In genomic region chr1:192696371-192696863, GRCm38 (mm10) we compare ENCODE assay signal across 11 mouse cellular contexts.
DNase-seq lines count a peak whose midpoint lies in the region; ATAC-seq lines count a peak whose summit lies in the region.
"Had no signal": no experiment of that assay in that cellular context is flagged by ENCODE, and none has a peak within 500 bp of the region (broad histone marks: within the 10 kb centered on the region; RNA-seq: fewer than 3 reads in every experiment).

No protein-coding gene starts in this region.

- no peak overlapping the region for H3K9ac ChIP-seq in hindbrain, embryonic 15.5 days
- H3K9ac ChIP-seq in embryonic facial prominence, embryonic 15.5 days: no peak overlapping the region
- H3K9ac ChIP-seq: forebrain, embryonic 12.5 days; limb, embryonic 12.5 days had no signal

- no peak overlapping the region for H3K4me2 ChIP-seq in hindbrain, embryonic 15.5 days
- no peak overlapping the region for H3K4me2 ChIP-seq in embryonic facial prominence, embryonic 15.5 days (replicated peaks)
- H3K4me2 ChIP-seq: forebrain, embryonic 12.5 days; limb, embryonic 12.5 days had no signal

- H3K4me3 ChIP-seq in hindbrain, embryonic 15.5 days: no peak overlapping the region
- H3K4me3 ChIP-seq in hindbrain, embryonic 10.5 days: no peak overlapping the region
- H3K4me3 ChIP-seq in embryonic facial prominence, embryonic 15.5 days (replicated peaks): no peak overlapping the region
- H3K4me3 ChIP-seq: forebrain, embryonic 12.5 days; limb, embryonic 12.5 days had no signal

- no peaks in the 10 kb centered on the region for H3K27me3 ChIP-seq in hindbrain, embryonic 15.5 days
- H3K27me3 ChIP-seq in hindbrain, embryonic 10.5 days (ENCODE audit: insufficient read depth, poor library complexity, severe bottlenecking): no peaks in the 10 kb centered on the region
- no peaks in the 10 kb centered on the region for H3K27me3 ChIP-seq in embryonic facial prominence, embryonic 15.5 days
- H3K27me3 ChIP-seq: forebrain, embryonic 12.5 days; limb, embryonic 12.5 days had no signal

- ATAC-seq in hindbrain, embryonic 15.5 days (ENCODE audit: low FRiP score, low read depth): peak; percentile 81; the same call in 1 of the 2 replicates
- ATAC-seq in embryonic facial prominence, embryonic 15.5 days (ENCODE audit: insufficient number of reproducible peaks, low FRiP score, low TSS enrichment, low read depth): peak; percentile 47; the same call in 1 of the 2 replicates
- ATAC-seq in CD4-positive, CD25-positive, alpha-beta regulatory T cell, adult 4 months: no peak
- ATAC-seq: lung, postnatal 0 days had no signal

- no peaks in the 10 kb centered on the region for H3K9me3 ChIP-seq in hindbrain, embryonic 15.5 days
- no peaks in the 10 kb centered on the region for H3K9me3 ChIP-seq in hindbrain, embryonic 10.5 days
- no peaks in the 10 kb centered on the region for H3K9me3 ChIP-seq in embryonic facial prominence, embryonic 15.5 days (replicated peaks)
- H3K9me3 ChIP-seq: forebrain, embryonic 12.5 days; limb, embryonic 12.5 days had no signal

- H3K4me1 ChIP-seq in hindbrain, embryonic 15.5 days (replicated peaks): no peaks in the 10 kb centered on the region; the same call in 1 of the 2 replicates
- peaks cover 13% of the 10 kb centered on the region for H3K4me1 ChIP-seq in hindbrain, embryonic 10.5 days (replicated peaks)
- peaks cover 10% of the 10 kb centered on the region; the same call in 1 of the 2 replicates for H3K4me1 ChIP-seq in embryonic facial prominence, embryonic 15.5 days
- H3K4me1 ChIP-seq: forebrain, embryonic 12.5 days; limb, embryonic 12.5 days had no signal

- no peaks in the 10 kb centered on the region for H3K36me3 ChIP-seq in hindbrain, embryonic 15.5 days
- no peaks in the 10 kb centered on the region for H3K36me3 ChIP-seq in hindbrain, embryonic 10.5 days
- H3K36me3 ChIP-seq in embryonic facial prominence, embryonic 15.5 days: no peaks in the 10 kb centered on the region
- H3K36me3 ChIP-seq: forebrain, embryonic 12.5 days; limb, embryonic 12.5 days had no signal

- no peak for DNase-seq in hindbrain, embryonic 10.5 days (ENCODE audit: low spot score)
- DNase-seq in ovary, adult 18-20 months (ENCODE audit: low spot score): peak; percentile 75
- no peak for DNase-seq in ovary, postnatal 14 days (ENCODE audit: low spot score)
- DNase-seq in thymus, postnatal 14 days: no peak
- DNase-seq: thymus, postnatal 25 days had no signal

- WGBS in hindbrain, embryonic 15.5 days: 44% methylated on average over 1 of the region's 1 CpGs
- 90% methylated on average over 1 of the region's 1 CpGs for WGBS in hindbrain, embryonic 10.5 days
- WGBS in embryonic facial prominence, embryonic 15.5 days: 57% methylated on average over 1 of the region's 1 CpGs

- H3K27ac ChIP-seq in hindbrain, embryonic 15.5 days (replicated peaks): no peak overlapping the region
- H3K27ac ChIP-seq in hindbrain, embryonic 10.5 days: no peak overlapping the region
- H3K27ac ChIP-seq in embryonic facial prominence, embryonic 15.5 days (replicated peaks): no peak overlapping the region
- H3K27ac ChIP-seq: forebrain, embryonic 12.5 days; limb, embryonic 12.5 days had no signal
